Mouse (Mus musculus) inflammation-experienced regulatory T-cells, adult 6 months (primary cell): ENCODE results near the gene Gm8159. TPM values are rescaled to one million over a fixed set of nuclear protein-coding genes. Genes with fewer than 3 reads are reported as not detected.
"Not testable (repeated sequence)": the region's sequence is repeated elsewhere in the genome, so short reads cannot be mapped to it uniquely, and the experiment has no call there.

ENCODE experiments used
- ATAC-seq: one replicate; pipeline ENCODE4 v1.8.0; 2017
- polyA plus RNA-seq, 3 experiments: library from polyadenylated mRNA; unstranded; fragments of 100-300 nt; shearing (Covaris generic); gene quantifications; one replicate each; pipeline ENCODE4 v1.2.1; 2017

Gene Gm8159
- polyA plus RNA-seq = not detected

DNA sequence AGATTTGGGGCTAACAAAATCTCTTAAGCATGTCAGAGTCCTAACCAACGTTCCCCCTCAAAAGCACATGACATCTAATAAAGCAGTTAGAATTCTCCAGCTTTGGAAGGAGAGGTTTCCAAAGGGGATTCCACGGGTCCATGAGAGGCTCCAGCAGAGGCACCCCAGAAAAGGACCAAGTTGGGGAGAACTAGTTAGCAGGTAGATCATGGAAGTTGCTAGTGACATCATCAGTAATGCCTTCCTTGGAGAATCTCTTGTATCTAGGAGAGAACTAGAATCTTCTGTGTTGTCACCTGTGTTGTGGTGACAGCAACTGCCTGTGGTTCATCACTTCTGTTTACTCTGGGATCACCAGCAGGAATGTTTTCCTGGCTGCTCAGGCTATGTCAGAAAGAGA lies at the start of gene Gm8159:
Gene Gm8159, plus strand, starts transcription at position 301 of the 400 bp plus-strand sequence.
- not testable (repeated sequence) for ATAC-seq

DNA sequence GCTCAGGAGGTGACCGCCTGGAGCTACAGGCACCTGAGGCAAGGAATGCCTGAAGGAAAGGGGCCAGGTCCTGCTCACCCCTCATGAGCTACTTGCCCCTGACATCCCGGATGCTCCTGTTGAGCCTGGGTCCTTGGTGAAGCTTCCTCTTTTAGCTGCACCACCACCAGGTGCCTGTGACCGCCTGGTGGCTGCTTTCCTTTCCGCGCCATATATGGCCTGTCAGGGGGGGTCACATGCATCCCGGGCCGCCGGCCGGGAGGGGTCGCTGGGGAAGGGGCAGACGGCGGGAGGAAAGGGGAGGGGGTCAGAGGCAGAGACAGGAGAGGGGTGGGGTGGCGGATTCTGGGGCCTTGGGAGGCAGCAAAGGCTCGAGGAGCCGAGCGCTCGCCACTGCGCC lies 17.2 kb downstream of the Gm8159 start:
- not testable (repeated sequence) for ATAC-seq

DNA sequence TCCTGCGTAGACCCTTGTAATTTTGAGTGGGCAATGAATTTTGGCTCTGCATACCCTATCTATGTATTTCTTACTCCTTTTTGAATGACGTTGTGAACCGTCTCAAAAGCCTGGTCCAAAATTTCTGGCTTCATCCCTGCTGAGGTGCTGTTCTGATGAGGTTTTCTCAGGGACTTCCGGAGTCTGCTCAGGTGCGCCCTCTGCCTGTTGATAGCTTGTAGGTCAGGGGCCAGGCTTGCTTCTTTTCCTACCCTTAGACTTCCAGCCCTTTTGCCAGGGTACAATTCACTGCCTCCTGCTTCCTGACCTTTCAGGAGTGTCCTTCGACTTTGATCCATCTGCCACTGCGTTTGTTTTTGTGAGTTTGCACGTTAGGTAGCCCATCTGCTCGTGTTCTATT lies 18.2 kb downstream of the Gm8159 start:
- ATAC-seq = not testable (repeated sequence)

DNA sequence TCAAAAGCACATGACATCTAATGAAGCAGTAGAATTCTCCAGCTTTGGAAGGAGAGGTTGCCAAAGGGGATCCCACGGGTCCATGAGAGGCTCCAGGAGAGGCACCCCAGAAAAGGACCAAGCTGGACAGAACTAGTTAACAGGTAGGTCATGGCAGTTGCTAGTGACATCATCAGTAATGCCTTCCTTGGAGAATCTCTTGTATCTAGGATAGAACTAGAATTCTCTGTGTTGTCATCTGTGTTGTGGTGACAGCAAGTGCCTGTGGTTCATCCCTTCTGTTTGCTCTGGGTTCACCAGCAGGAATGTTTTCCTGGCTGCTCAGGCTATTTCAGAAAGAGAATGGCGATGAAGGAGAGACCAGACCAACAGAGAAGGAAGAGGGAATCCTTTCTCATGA lies 31.7 kb downstream of the Gm8159 start, which contains the start of gene Gm3239:
Gene Gm3239, plus strand, starts transcription at position 301 of the 400 bp plus-strand sequence.
- not testable (repeated sequence) for ATAC-seq

Other genes starting within 250 kb of the Gm8159 start
- not detected for gene Gm3159, start 234.8 kb upstream of the Gm8159 start, polyA plus RNA-seq
- gene Gm3164, start 216.9 kb upstream of the Gm8159 start, polyA plus RNA-seq = 1 to 10 TPM; 1.3 to 8.6 (median 4.0) TPM
- 1 to 10 TPM in 2 of 3 experiments, not detected in 1; 2.1 to 5.2 TPM for gene Gm3173, start 201.4 kb upstream of the Gm8159 start, polyA plus RNA-seq
- gene Gm3182, start 150.6 kb upstream of the Gm8159 start, polyA plus RNA-seq = not detected
- not detected for gene Gm3047, start 76.9 kb upstream of the Gm8159 start, polyA plus RNA-seq
- under 1 TPM in 1 of 3 experiments, not detected in 2; 0.94 TPM for gene Gm3239, start 31.8 kb downstream of the Gm8159 start, polyA plus RNA-seq
- not detected for gene Gm7876, start 76.9 kb downstream of the Gm8159 start, polyA plus RNA-seq
- gene Gm3252, start 94.4 kb downstream of the Gm8159 start, polyA plus RNA-seq = 10 to 100 TPM in 2 of 3 experiments, 1 to 10 TPM in 1; 3.9 to 20.4 (median 11.7) TPM
- gene Gm9602, start 144.0 kb downstream of the Gm8159 start, polyA plus RNA-seq = not detected
- gene Gm3269, start 205.8 kb downstream of the Gm8159 start, polyA plus RNA-seq = not detected
- gene Gm3264, start 223.2 kb downstream of the Gm8159 start, polyA plus RNA-seq = 1 to 10 TPM in 2 of 3 experiments, under 1 TPM in 1; 0.80 to 2.9 (median 2.2) TPM